Mouse (Mus musculus) testis, adult 2 months (tissue): ENCODE data around the gene Sez6l2. TPM values are rescaled to one million over a fixed set of nuclear protein-coding genes. Genes with fewer than 3 reads are reported as not detected.

Experiments used
- H3K27ac ChIP-seq: fragments of 200-500 bp; 2 replicates; pipeline ENCODE4 v1.5.1; 2012; ENCODE audit warnings: low read depth, low read length; ENCODE audit not compliant: control insufficient read depth, insufficient read depth
- H3K27me3 ChIP-seq: fragments of 200-500 bp; 2 replicates; pipeline ENCODE4 v1.6.1; 2012; ENCODE audit warnings: mild to moderate bottlenecking, low read length, moderate library complexity; ENCODE audit not compliant: control insufficient read depth, insufficient read depth
- H3K36me3 ChIP-seq: fragments of 200-500 bp; 2 replicates; pipeline ENCODE4 v1.6.1; 2012; ENCODE audit warnings: mild to moderate bottlenecking, low read length; ENCODE audit not compliant: control insufficient read depth, insufficient read depth
- H3K4me1 ChIP-seq: fragments of 200-500 bp; 2 replicates; pipeline ENCODE4 v1.6.1; 2012; ENCODE audit warnings: low read length; ENCODE audit not compliant: control insufficient read depth, insufficient read depth
- H3K4me3 ChIP-seq: fragments of 200-500 bp; 2 replicates; pipeline ENCODE4 v1.5.1; 2012; ENCODE audit warnings: low read depth, mild to moderate bottlenecking, low read length, moderate library complexity, mixed read lengths; ENCODE audit not compliant: control insufficient read depth
- CTCF ChIP-seq: fragments of 200-500 bp; IDR thresholded peaks from 2 replicates; pipeline ENCODE4 v1.5.1; 2012; ENCODE audit warnings: low read depth, mild to moderate bottlenecking, inconsistent platforms, low read length, moderate library complexity; ENCODE audit not compliant: control insufficient read depth, insufficient read depth, insufficient replicate concordance
- POLR2A ChIP-seq: fragments of 200-500 bp; IDR thresholded peaks from 2 replicates; pipeline ENCODE4 v1.6.1; 2012; ENCODE audit warnings: low read depth, mild to moderate bottlenecking, inconsistent platforms, low read length, moderate library complexity; ENCODE audit not compliant: control insufficient read depth
- polyA plus RNA-seq: library from polyadenylated mRNA; depleted of rRNA; stranded (reverse); fragments of >200 nt; gene quantifications from 2 replicates; pipeline ENCODE4 v1.2.3, GENCODE M21; 2012

The Sez6l2 gene
- polyA plus RNA-seq, 1 experiment, result 10.7 TPM

- Histone ChIP-seq H3K27me3 (no peaks in the 10 kb centered on the region), H3K27ac (no peak overlapping the region), H3K36me3 (no peaks in the 10 kb centered on the region), H3K4me3 (no peak overlapping the region), H3K4me1 (peaks cover 5% of the 10 kb centered on the region; the same call in 1 of the 2 replicates)
- TF ChIP-seq CTCF (no peak), POLR2A (no peak)
Measured at GRCm38 (mm10) chr7:127007313-127008024, 57.1 kb downstream of the Sez6l2 start.

DNA sequence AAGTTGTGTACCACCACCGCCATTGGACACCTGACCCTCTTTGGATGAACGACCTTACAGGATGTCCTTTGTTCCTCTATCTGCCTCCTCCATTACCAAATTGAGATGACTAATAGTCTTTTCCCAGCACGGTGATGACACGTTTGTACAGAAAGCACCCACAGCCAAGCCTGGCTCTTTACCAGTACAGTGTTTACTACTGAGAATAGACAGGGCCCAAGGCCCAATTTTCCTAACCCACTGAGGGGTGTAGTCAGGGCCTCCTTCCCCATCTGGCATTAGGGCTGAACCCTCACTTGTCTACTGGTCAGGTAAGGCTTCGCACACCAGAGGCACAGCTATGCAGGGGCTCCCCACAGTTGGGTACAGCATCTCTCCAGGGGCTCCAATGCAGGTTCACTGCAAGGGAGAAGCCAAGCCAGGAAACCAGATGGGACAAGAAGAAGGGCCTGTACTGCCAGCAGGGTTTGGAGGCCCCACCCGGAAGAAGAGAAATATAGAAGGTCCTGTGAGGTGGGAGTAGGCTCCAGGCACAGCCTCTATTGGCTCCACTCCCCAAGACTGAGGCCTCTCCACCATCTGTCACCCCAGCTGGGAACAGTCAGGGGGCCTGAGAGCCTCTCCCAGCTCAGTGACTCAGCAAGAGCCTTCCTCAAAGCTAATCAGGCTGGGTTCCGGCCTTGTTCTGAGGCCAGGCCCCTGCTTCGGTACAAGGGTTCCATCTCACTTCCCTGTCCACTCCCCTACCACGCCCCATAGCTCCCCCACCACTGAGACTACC lies 58.1 kb downstream of the Sez6l2 start:
- H3K4me3 ChIP-seq, result no peak overlapping the region
- H3K27ac ChIP-seq, result peak overlapping the region; percentile 85
- H3K27me3 ChIP-seq, result no peaks in the 10 kb centered on the region
- peaks cover 5% of the 10 kb centered on the region; the same call in 1 of the 2 replicates for H3K4me1 ChIP-seq
- no peaks in the 10 kb centered on the region for H3K36me3 ChIP-seq
- no peak for TF ChIP-seq CTCF
- TF ChIP-seq POLR2A, result no peak

DNA sequence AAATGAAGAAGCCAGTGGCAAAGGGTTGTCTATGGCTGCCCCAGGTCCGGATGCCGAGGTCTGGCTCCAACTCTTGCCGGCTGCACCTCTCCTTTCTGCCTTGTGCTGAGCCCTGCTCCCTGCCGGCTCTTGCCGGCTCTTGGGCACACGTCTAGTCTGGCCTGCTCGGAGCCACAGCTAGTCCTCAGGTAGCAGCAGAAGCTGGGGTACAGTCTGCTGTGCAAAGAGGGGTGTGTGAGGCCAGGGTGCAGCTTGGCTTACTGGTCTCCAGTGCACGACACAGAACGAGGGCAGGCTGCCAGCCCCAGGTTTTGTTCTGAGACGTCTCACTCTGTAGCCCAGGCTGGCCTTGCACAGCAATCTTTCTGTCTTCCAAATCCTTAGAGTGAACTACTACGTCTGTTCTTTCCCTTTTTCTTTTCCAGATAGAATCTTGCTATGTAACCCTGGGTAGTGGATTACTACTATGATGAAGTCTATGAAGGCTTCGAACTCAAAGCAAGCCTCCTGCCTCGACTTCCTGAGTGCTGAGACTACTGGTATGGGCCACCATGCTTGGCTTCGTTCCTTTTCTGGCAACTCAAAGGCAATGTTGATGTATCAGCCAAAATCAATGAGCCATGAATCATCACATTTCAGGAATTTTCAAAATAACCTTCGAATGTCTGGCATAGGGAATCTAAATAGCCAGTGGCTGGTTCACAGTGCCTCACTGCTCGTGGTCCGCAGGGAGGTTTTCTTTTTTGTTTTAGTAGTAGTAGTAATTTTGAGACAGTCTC lies 59.1 kb downstream of the Sez6l2 start:
- Histone ChIP-seq H3K36me3 (no peaks in the 10 kb centered on the region), H3K4me3 (no peak overlapping the region), H3K4me1 (peaks cover 5% of the 10 kb centered on the region; the same call in 1 of the 2 replicates), H3K27me3 (no peaks in the 10 kb centered on the region), H3K27ac (peak overlapping the region; percentile 10; the same call in 1 of the 2 replicates)
- TF ChIP-seq POLR2A, result no peak
- no peak for TF ChIP-seq CTCF

DNA sequence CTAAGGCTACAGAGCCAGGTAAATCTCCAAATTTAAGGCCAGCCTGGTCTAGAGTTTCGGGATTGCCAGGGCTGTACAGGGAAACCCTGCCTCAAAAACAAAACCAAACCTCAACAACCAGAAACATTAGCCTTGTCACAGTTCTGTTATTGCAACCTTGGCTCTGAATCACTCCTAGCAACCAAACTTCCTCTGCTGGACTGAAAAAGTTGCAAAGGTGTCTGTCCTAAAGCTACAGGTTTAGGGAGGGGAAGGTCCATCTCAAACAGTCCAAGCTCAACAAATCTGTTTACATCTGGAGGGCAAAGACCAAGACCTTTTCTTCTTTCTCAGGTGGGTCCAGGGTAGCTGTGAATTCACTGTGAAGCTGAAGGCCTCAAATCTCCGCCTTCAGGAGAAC lies 60.7 kb downstream of the Sez6l2 start:
- Histone ChIP-seq H3K4me1 (peaks cover 7% of the 10 kb centered on the region), H3K36me3 (0 out of 2 replicates have a peak, but pooled peaks cover 1% of the 10 kb centered on the region), H3K27ac (no peak overlapping the region)

GRCm38 (mm10) chr7:127011717-127012116 lies 61.4 kb downstream of the Sez6l2 start:
- Histone ChIP-seq H3K27ac (no peak overlapping the region), H3K4me1 (peaks cover 13% of the 10 kb centered on the region), H3K4me3 (no peak overlapping the region), H3K36me3 (0 out of 2 replicates have a peak, but pooled peaks cover 1% of the 10 kb centered on the region), H3K27me3 (no peaks in the 10 kb centered on the region)
- TF ChIP-seq POLR2A (no peak), CTCF (no peak)

More for the DNA sequence above, 60.7 kb downstream of the Sez6l2 start:
- Histone ChIP-seq H3K27me3 (no peaks in the 10 kb centered on the region), H3K4me3 (no peak overlapping the region)
- TF ChIP-seq CTCF, result no peak
- TF ChIP-seq POLR2A, result no peak

DNA sequence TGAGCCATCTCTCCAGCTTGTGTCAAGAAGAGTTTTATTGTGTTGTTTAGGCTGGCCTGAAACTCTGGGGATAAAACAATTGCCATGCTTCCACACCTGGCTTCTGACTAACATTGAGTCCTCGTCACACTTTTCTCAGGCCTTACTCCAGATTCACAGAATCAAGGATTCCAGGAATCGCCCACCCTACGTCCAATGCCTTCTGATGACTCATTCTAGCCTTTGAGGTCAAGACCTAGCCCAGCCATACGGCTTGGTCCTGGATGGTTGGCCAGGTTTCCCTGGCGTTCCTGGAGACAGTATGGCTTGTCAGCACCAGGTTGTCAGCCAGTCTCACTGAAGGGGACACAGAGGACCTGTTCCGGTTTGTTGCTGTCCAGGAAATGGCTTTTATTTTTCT lies 62.0 kb downstream of the Sez6l2 start:
- TF ChIP-seq CTCF (no peak), POLR2A (no peak)
- Histone ChIP-seq H3K27ac (no peak overlapping the region), H3K4me1 (peaks cover 13% of the 10 kb centered on the region), H3K4me3 (no peak overlapping the region), H3K27me3 (no peaks in the 10 kb centered on the region), H3K36me3 (0 out of 2 replicates have a peak, but pooled peaks cover 1% of the 10 kb centered on the region)
